Mouse (Mus musculus) heart, adult 18-20 months (tissue): ENCODE data around the gene Tyms. TPM values are rescaled to one million over a fixed set of nuclear protein-coding genes. Genes with fewer than 3 reads are reported as not detected.
"Not testable (repeated sequence)": the region's sequence is repeated elsewhere in the genome, so short reads cannot be mapped to it uniquely, and the experiment has no call there.

Experiments used
- DNase-seq, 2 experiments: peaks; one replicate each; pipeline ENCODE4 v3.0.0; 2021 to 2022; ENCODE audit warnings: mixed read lengths in 1 of 2
- total RNA-seq, 2 experiments: library from RNA; stranded (reverse); gene quantifications; 2 replicates each; pipeline ENCODE4 v1.2.3; 2021

The Tyms gene
- total RNA-seq, 2 experiments from 2014 or later: 3.0 to 3.1 TPM

GRCm38 (mm10) chr5:30103340-30103739 lies 29.9 kb upstream of the Tyms start:
- DNase-seq: no peak

GRCm38 (mm10) chr5:30098260-30098659 lies 24.8 kb upstream of the Tyms start:
- no peak for DNase-seq

GRCm38 (mm10) chr5:30095731-30096130 lies 22.3 kb upstream of the Tyms start:
- DNase-seq: no peak

- no peak for DNase-seq
Measured at GRCm38 (mm10) chr5:30094399-30094798, 21.0 kb upstream of the Tyms start.

- DNase-seq: no peak
Measured at GRCm38 (mm10) chr5:30092701-30093100, 19.3 kb upstream of the Tyms start.

GRCm38 (mm10) chr5:30072377-30072776 lies 1.0 kb downstream of the Tyms start:
- no peak for DNase-seq

GRCm38 (mm10) chr5:30071677-30072076 lies 1.7 kb downstream of the Tyms start:
- DNase-seq: no peak

- no peak for DNase-seq
Measured at GRCm38 (mm10) chr5:30067726-30068125, 5.7 kb downstream of the Tyms start.

GRCm38 (mm10) chr5:30059607-30060006 lies 13.8 kb downstream of the Tyms start:
- DNase-seq: not testable (repeated sequence)

GRCm38 (mm10) chr5:30058216-30058731 lies 15.1 kb downstream of the Tyms start:
- DNase-seq: no peak

GRCm38 (mm10) chr5:30039841-30040240 lies 33.6 kb downstream of the Tyms start:
- not testable (repeated sequence) for DNase-seq

GRCm38 (mm10) chr5:30039324-30039723 lies 34.1 kb downstream of the Tyms start:
- DNase-seq: not testable (repeated sequence)

- DNase-seq: not testable (repeated sequence)
Measured at GRCm38 (mm10) chr5:30037111-30037510, 36.3 kb downstream of the Tyms start.

GRCm38 (mm10) chr5:30035862-30036261 lies 37.6 kb downstream of the Tyms start:
- DNase-seq: not testable (repeated sequence)

- peak; percentile 32 to 46 for DNase-seq
Measured at GRCm38 (mm10) chr5:30014580-30014979, 58.8 kb downstream of the Tyms start.

GRCm38 (mm10) chr5:30012726-30013503 lies 60.5 kb downstream of the Tyms start, which contains the start of gene Il6:
Gene Il6 (plus strand): TSS chr5:30013114.
- peak; percentile 94 to 95 for DNase-seq

Other genes with a start within 250 kb of the Tyms start
- not detected for gene Il6, start 60.5 kb downstream of the Tyms start, total RNA-seq
- under 1 TPM in 1 of 2 experiments, not detected in 1; 0.10 TPM for gene Garem2, start 31.5 kb upstream of the Tyms start, total RNA-seq
- gene 3110082J24Rik, start 32.5 kb upstream of the Tyms start, total RNA-seq: not detected
- 1,000 to 10,000 TPM; 1,388 to 1,426 TPM for gene Hadha, start 81.5 kb upstream of the Tyms start, total RNA-seq
- gene Hadhb, start 81.6 kb upstream of the Tyms start, total RNA-seq: 1,000 to 10,000 TPM; 2,535 to 2,720 TPM
- under 1 TPM in 1 of 2 experiments, not detected in 1; 0.59 TPM for gene Adgrf3, start 132.1 kb upstream of the Tyms start, total RNA-seq
- 10 to 100 TPM; 16.6 to 18.5 TPM for gene Selenoi, start 159.0 kb upstream of the Tyms start, total RNA-seq
- gene Drc1, start 207.8 kb upstream of the Tyms start, total RNA-seq: under 1 TPM in 1 of 2 experiments, not detected in 1; 0.49 TPM